Mouse (Mus musculus) brain, adult 2 months (tissue): ENCODE data around the gene Hoxa2.

ENCODE experiments used
- DNase-seq: peaks from one replicate; pipeline ENCODE4 v3.0.0; 2011; ENCODE audit warnings: low read depth, low spot score

Gene Hoxa2

GRCm38 (mm10) chr6:52164626-52165440 lies at the start of gene Hoxa2:
Hoxa2 (minus strand) TSS chr6:52164831.
- no peak for DNase-seq

GRCm38 (mm10) chr6:52214271-52214670 lies 49.6 kb upstream of the Hoxa2 start:
- no peak for DNase-seq

- no peak for DNase-seq
These were observed 48.7 kb upstream of the Hoxa2 start, which contains the start of the genes Hoxa3 and Gm28308 for GRCm38 (mm10) chr6:52213119-52213986. Hoxa3 (minus strand) TSS chr6:52213336. Gm28308 (minus strand) TSS chr6:52213339.

- no peak for DNase-seq
These were observed 48.0 kb upstream of the Hoxa2 start for GRCm38 (mm10) chr6:52212556-52213118.

GRCm38 (mm10) chr6:52211961-52212360 lies 47.3 kb upstream of the Hoxa2 start:
- no peak for DNase-seq

DNA sequence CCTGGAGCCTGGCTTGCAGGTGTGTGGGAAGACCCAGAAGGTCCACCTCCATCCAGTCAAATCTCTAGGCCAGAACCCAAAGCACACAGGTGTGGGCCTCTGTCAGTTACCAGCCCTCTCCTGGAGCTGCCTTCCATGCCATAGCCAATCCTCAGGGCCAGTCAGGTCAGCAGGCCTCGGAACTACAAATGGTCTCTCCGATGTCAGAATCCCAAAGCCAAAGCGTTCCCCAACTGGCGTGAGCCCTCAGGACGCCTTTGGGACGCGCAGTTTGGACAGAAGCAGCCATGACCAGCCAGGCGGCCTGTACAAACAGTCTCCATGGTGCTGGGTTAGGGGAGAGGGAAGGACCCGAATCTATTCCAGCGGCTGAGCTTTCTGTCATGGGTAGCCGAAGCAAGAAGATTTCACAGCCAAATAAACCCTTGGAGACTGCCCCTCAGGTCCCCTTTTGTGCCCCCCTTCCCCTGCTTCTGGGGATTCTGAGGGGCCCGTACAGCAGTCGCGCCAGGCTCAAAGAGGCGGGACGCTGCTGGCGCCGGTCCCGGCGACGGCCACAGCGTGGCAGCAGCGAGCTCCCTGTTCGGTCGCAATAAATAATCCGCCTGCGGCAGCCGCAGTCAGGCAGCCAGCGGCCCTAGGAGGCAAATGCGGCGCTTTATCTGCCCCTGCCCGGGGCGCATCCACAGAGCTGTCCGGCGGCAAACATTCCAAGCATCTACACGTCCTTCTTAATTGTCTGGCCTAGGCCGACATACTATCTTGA lies 46.7 kb upstream of the Hoxa2 start:
- DNase-seq, result peak; percentile 61

- no peak for DNase-seq
These were observed 45.0 kb upstream of the Hoxa2 start for GRCm38 (mm10) chr6:52209685-52210046.

- no peak for DNase-seq
These were observed 44.4 kb upstream of the Hoxa2 start for GRCm38 (mm10) chr6:52208868-52209684.

DNA sequence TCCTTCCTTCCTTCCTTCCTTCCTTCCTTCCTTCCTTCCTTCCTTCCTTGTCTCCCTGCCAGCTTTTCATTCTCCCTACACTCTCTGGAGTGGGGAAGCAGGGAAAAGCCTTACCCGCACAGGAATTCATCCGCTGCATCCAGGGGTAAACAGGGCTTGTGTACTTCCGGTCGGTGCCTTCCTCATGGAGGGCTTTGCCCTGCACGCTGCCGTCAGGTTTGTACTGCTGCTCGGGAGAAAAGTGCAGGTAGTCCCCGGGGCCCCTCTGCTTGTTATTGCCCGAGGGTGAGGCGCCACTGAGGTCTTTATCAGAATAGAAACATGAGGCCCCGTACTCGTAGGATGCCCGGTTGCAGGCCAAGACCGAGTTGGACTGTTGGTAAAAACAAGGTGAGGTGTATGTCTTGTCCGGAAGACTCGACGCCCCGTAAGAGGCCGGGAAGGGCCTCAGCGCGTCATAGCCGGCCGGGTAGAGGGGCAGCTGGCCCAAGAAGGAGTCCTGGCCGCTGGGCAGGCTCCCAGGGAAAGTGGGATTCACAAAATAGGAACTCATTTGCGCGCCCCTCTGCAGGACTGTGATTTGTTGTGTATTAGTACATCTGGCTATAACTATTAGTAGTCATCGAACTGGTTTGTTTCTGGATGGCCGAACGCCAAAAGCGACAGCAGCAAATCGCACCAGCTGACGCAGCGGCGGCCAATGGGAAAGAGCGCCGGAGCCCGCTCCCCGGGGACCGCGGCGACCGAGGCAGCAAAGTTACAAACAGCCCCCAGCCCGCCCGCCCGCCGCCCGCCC lies 43.6 kb upstream of the Hoxa2 start, which contains the start of gene Hoxa6:
TSS of gene Hoxa6 (minus strand) at position 651 of the 796 bp plus-strand sequence.
- no peak for DNase-seq

- no peak for DNase-seq
These were observed 43.0 kb upstream of the Hoxa2 start for GRCm38 (mm10) chr6:52207684-52207976.

DNA sequence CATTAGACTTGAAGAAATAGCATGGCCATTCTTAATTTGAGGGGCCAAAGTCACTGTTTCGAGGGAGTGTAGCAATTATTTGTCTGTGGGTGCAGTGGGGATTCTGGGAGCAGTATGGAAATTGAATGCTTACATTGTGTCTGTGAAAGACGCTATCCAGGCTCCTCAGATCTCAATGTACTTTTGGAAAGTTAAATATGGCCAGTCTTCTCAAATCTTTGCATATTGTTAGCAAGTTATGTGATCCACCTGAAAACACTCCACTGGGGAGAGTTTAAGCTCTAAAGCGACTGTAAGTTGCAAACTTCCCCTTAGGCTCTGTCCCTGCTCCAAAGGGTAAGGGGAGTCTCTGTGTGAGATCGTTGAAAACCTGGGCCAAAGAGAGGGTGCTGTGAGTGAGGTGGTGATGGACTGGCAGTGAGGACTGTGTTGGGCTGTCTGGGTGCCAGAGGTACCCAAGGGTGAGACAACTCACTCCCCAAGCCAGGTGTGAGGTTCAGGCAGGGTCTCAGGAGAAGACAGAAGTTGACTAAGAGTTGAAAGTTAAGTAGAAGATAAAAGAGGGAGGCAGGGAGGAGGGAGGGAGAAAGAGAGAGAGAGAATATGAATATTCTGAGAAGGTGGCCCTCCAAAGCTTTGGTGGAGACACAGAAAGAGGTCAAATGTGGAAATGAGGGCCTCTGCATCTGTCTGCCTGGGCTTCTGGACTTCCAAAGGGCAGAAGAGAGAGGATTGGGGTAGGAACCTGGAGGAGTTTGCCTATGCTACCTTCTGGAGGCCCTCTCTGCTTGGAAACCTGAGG lies 42.5 kb upstream of the Hoxa2 start:
- no peak for DNase-seq

GRCm38 (mm10) chr6:52205638-52206621 lies 41.3 kb upstream of the Hoxa2 start:
- no peak for DNase-seq

- DNase-seq, result no peak
These were observed 40.6 kb upstream of the Hoxa2 start for GRCm38 (mm10) chr6:52205221-52205620.

DNA sequence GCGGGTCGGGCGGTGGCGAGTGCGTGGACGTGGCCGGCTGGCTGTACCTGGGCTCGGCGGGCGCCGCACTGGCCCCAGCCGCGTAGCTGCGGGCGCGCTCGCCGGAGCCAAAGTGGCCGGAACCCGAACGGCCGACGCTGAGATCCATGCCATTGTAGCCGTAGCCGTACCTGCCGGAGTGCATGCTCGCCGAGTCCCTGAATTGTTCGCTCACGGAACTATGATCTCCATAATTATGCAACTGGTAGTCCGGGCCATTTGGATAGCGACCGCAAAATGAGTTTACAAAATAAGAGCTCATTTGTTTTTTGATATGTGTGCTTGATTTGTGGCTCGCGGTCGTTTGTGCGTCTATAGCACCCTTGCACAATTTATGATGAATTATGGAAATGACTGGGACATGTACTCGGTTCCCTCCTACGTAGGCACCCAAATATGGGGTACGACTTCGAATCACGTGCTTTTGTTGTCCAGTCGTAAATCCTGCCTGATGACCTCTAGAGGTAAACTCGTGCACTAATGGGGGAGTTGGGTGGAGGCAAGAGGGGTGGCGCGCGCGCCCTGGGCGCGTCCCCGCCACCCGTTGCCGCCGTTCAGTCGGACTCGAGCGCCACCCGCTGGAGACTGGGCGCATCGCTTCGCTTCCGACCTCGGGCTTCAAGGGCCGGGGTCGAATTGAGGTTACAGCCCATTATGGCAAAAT lies 39.6 kb upstream of the Hoxa2 start, which contains the start of gene Hoxa5:
TSS of gene Hoxa5 (minus strand) at position 538 of the 703 bp plus-strand sequence.
- DNase-seq, result peak; percentile 31

- no peak for DNase-seq
These were observed 38.9 kb upstream of the Hoxa2 start for GRCm38 (mm10) chr6:52203371-52204049.

GRCm38 (mm10) chr6:52203121-52203370 lies 38.4 kb upstream of the Hoxa2 start:
- DNase-seq, result no peak
